Mouse (Mus musculus) spleen, embryonic (tissue): ENCODE measurements around the gene Cbx2.

Experiments used
- CTCF ChIA-PET: fragments of 350-600 bp; sonication (Branson Sonifier 250); formaldehyde crosslinking; loops from one replicate; lab custom pipeline; 2022; lab: Charles Lee

Cbx2 gene

DNA sequence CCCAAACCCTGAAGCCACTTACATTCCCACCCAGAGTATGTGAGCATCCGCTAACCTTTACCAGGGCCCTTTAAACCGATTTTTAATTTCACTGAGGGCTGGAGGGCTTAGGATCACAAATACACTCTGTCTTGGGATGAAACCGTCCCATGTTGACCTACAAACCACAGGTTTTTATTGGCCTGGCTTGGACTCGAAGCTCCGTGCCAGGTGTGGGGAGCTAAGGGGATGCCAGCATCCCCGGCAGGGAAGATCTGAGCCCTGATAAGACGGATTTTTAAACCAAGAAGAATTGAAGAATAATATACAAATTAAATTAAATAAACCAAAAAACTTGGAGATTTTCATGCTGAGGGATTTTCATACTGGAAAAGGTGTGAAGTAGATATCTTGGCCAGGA lies 8.3 kb upstream of the Cbx2 start:
- CTCF ChIA-PET, result no interaction called here

GRCm38 (mm10) chr11:119017506-119017905 lies 5.3 kb upstream of the Cbx2 start:
- CTCF ChIA-PET, result interaction anchor here (0.6 kb wide), 1 partner anchor 166 kb away, joined by 5 read pairs; no protein-coding TSS in a partner anchor

GRCm38 (mm10) chr11:119021180-119021579 lies 1.6 kb upstream of the Cbx2 start:
- CTCF ChIA-PET, result interaction anchor here (0.6 to 0.8 kb wide), 2 partner anchors 46 to 470 kb away, joined by 3 to 20 read pairs; no protein-coding TSS in a partner anchor

DNA sequence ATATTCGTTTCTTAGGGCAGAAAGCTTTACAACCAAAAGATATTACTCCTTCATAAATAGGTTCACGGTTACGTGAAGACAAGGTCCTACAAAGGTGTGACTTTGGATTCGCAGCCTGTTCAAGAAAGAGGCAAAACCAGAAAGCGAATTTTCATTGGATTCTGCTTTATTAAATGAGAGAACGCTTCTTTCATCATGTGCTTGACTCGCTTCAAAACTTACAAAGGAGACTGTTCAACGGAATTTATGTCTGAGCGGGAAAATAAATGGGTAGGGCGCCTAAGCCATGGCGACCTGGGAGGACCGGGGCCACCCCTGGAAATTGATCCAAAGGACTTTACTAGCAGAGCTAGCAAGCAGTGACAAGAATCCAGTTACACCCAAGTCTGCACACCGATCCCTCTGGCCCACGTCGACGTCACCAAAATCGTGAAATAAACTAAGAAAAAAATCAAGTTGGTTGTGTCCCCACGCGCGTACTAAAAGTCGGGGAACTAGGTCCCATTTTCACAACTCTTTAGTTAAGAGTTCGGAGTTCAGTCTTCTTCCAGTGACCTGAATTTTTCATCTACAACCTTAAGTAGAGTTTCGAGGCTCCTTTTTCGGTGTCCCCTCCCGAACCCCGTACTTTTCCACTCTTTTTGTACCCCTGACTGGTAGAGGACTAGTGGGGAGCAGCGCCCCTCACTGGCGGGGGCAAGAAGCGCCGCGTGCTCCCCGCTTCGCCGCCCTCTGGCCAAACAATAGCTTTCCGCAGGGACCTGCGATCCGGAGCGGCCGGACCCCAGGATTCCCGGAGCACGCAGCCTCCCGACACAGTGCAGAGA lies 481 bp upstream of the Cbx2 start:
- CTCF ChIA-PET, result interaction anchor here (0.5 to 1.7 kb wide), 6 partner anchors 22 to 469 kb away, joined by 3 to 5 read pairs (median 4); no protein-coding TSS in a partner anchor

DNA sequence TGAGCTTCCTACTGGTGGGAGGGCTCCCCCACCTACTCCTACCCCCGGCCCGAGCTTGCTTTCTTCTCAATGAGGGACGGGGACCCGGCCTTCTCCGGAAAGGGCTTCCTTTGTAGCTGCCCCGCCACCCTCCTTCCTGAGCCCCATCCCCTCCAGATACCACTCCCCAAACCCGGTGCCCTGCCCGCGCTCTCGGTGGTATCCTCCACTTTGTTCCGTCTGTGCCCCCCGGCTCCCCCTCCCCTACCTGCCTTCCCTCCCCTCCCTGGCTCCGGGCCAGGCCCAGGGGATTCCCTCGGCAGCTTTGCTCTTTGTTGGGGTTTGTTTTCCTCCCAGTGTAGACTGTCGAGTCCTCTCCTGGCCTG lies 836 bp downstream of the Cbx2 start:
- CTCF ChIA-PET, result interaction anchor here (0.6 to 1.7 kb wide), 5 partner anchors 18 to 206 kb away, joined by 3 to 7 read pairs (median 4); no protein-coding TSS in a partner anchor

- CTCF ChIA-PET, result interaction anchor here (0.7 kb wide), 1 partner anchor 168 kb away, joined by 3 read pairs; no protein-coding TSS in a partner anchor
These were observed 1.5 kb downstream of the Cbx2 start for GRCm38 (mm10) chr11:119024260-119024659.

GRCm38 (mm10) chr11:119026203-119026602 lies 3.4 kb downstream of the Cbx2 start:
- CTCF ChIA-PET, result interaction anchor here (1.1 kb wide), 1 partner anchor 29 kb away, joined by 5 read pairs; no protein-coding TSS in a partner anchor

- CTCF ChIA-PET, result interaction anchor here (0.5 to 1.5 kb wide), 4 partner anchors 10 to 232 kb away, joined by 3 to 4 read pairs (median 4); no protein-coding TSS in a partner anchor
These were observed 11.3 kb downstream of the Cbx2 start for GRCm38 (mm10) chr11:119033874-119034558.

- CTCF ChIA-PET, result interaction anchor here (1.3 kb wide), 2 partner anchors 21 to 156 kb away, joined by 3 to 16 read pairs; no protein-coding TSS in a partner anchor
These were observed 11.9 kb downstream of the Cbx2 start for GRCm38 (mm10) chr11:119034635-119035034.

- CTCF ChIA-PET, result interaction anchor here (1.3 kb wide), 2 partner anchors 20 to 155 kb away, joined by 3 to 16 read pairs; no protein-coding TSS in a partner anchor
These were observed 12.4 kb downstream of the Cbx2 start for GRCm38 (mm10) chr11:119035094-119035685.

GRCm38 (mm10) chr11:119035686-119036165 lies 13.0 kb downstream of the Cbx2 start:
- CTCF ChIA-PET, result interaction anchor here (1.3 kb wide), 2 partner anchors 20 to 155 kb away, joined by 3 to 16 read pairs; no protein-coding TSS in a partner anchor

DNA sequence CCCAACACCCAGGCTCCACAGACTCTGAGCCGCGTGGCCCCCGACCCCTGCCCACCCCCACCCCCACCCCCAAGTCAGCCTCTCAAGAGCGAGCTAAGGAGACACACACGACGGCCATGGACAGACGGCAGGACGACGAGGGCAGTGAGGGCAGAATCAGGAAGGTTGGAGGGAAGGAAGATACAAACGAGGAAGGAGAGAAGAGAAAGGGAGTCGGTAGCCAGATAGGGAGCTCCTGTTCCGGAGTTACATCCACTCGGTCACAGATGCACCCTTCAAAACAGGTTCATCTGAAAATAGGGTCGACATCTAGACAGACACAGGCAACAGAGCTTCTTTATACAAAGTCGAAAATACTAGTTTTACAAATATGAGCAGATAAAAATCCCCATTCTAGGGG lies 13.7 kb downstream of the Cbx2 start:
- CTCF ChIA-PET, result interaction anchor here (0.5 kb wide), 1 partner anchor 24 kb away, joined by 4 read pairs; no protein-coding TSS in a partner anchor

DNA sequence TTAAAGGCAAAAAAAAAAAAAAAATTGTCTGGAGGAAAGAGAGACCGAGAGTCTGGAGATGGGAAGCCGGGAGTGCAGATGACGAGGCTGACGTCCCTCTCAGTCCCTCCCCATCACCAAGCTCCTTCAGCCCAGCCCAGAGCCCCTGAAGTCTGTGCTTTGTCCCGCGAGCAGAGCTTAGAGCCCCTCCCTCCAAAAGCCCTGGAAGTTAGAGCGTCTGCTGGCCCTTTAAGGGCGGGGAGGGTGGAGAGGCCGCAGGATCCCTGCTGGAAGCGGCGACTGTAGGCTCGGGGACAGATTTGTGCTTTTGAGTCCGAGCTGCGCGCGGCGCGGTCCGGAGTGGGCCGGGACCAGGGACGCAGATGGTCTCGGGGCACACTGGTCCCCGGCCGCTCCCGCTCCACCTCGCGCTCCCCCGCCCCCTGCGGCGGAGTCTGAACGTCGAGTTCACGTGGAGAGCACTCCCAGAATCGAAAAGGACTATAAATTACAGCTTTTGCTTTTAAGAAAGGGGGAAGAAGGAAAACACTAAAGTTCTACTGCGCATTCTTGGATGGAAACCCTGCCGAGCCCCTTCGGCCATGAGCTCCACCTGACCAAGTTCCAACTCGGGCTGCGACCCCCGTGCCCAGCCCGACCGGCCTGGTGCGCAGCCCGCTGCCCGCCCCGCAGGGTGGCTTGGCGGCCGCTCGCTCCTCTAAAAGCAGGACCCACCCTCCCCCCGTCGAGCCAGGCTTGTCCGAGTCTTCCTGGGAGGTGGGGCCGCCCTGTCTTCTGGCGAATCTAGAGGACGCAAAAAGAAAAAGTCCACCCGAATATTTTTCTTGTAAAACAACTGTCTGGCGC lies 14.4 kb downstream of the Cbx2 start:
- CTCF ChIA-PET, result interaction anchor here (0.7 kb wide), 1 partner anchor 41 kb away, joined by 3 read pairs; no protein-coding TSS in a partner anchor

DNA sequence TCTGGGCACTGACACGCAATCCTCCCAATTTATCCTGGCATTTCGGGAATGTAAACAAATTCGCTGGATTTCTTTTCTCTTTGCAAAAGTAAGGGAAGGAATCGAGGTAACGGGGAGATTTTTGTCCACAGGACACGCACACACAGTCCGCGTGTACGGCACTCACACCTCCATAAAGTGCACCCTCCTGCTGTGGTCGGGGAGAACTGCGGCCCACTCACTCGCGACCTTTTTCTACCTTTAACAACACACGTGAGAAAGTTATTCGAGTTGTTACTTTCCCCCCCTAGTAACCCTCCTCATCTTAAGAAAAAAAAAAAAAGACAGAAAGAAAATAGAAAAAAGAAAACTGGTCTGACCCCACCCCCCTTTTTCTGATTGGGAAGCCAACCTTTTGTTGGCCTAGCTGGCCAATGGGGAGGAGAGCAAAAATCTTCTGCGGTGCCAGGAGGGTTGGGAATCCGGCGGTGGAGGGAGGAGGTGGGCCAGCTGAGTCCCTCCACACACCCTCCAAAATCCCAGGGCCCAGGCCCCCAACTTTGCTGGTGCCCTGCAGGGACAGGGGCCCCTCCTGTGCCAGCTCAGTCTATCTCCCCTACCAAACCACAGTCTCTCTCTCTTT lies 15.1 kb downstream of the Cbx2 start:
- CTCF ChIA-PET, result interaction anchor here (0.7 kb wide), 1 partner anchor 528 kb away, joined by 11 read pairs; no protein-coding TSS in a partner anchor

GRCm38 (mm10) chr11:119038744-119039484 lies 16.2 kb downstream of the Cbx2 start:
- CTCF ChIA-PET, result interaction anchor here (0.6 to 0.7 kb wide), 2 partner anchors 89 to 310 kb away, joined by 3 read pairs; no protein-coding TSS in a partner anchor

- CTCF ChIA-PET, result interaction anchor here (0.5 kb wide), 1 partner anchor 69 kb away, joined by 7 read pairs; no protein-coding TSS in a partner anchor
These were observed 17.2 kb downstream of the Cbx2 start for GRCm38 (mm10) chr11:119039732-119040512.

DNA sequence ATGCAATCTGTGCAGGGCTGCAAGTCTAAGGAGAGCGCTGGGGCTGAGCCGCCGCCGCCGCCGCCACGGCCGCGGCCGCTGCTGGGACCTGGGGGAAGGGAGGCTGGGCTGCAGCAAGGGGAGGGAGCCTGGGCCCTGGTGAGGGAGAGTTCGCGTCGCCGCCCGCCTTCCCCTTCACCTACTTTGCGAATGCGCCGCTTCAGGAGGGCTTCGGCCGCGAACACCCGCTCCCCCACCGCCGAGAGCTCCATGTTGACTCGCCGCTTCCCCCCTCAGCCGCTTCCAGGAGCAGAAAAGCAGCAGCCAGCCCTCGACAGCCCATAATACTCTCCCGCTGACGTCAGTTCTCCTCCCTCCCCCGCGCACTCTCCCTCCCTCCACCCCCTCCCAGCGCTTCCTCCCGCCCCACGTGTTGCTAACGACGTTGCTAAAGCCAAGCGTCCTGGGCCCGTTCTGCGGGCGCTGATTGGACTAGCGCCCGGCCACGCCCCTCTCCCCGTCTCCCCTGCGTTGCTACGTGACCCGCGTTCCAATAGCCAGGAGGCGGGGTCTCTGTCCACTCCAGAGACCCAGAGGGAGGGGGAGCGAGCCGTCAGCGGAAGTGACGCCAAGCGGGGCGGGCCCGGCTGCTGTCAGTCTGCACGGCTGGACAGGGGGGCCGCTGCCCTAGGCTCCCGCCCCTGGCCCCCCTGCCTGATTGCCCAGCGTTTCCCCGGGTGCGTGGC lies 18.0 kb downstream of the Cbx2 start, which contains the start of gene Cbx8:
Gene Cbx8, minus strand, starts transcription at position 370 of the 725 bp plus-strand sequence.
- CTCF ChIA-PET, result interaction anchor here (0.5 to 3.5 kb wide), 2 partner anchors 11 to 68 kb away, joined by 7 to 32 read pairs; no protein-coding TSS in a partner anchor
